8 mouse cellular contexts compared by ENCODE assay signal in genomic region chr17:23673424-23674073, GRCm38 (mm10). TPM values are rescaled to one million over a fixed set of nuclear protein-coding genes. Genes with fewer than 3 reads are reported as not detected.
DNase-seq lines count a peak whose midpoint lies in the region; ATAC-seq and TF ChIP-seq lines count a peak whose summit lies in the region.

TSS of gene Hcfc1r1 (plus strand) at chr17:23673596.
TSS of gene Thoc6 (minus strand) at chr17:23673882.

- H3K36me3 ChIP-seq in forebrain, embryonic 10.5 days (replicated peaks), result peaks cover 23% of the 10 kb centered on the region
- H3K36me3 ChIP-seq in heart, embryonic 15.5 days, result peaks cover 18% of the 10 kb centered on the region; the same call in 1 of the 2 replicates
- H3K36me3 ChIP-seq in liver, embryonic 14.5 days (replicated peaks; ENCODE audit: control insufficient read depth, insufficient read depth, low read depth), result no peaks in the 10 kb centered on the region
- H3K36me3 ChIP-seq in neural tube, embryonic 11.5 days (ENCODE audit: control insufficient read depth, insufficient read depth, low read length), result peaks cover 9% of the 10 kb centered on the region
- H3K36me3 ChIP-seq in stomach, postnatal 0 days (ENCODE audit: control insufficient read depth, insufficient read depth, low read length), result peaks cover 6% of the 10 kb centered on the region; the same call in 1 of the 2 replicates

- no peak for TF ChIP-seq CTCF in liver, embryonic 14.5 days (IDR thresholded peaks at IDR 0.05; ENCODE audit: low read depth)
- 0 out of 2 replicates have a peak, but pooled peaks have one; percentile 15 for TF ChIP-seq CTCF in stomach, postnatal 0 days (IDR thresholded peaks at IDR 0.05; ENCODE audit: low read depth)

- peak within 1 kb of the TSS; percentile 71 for H3K9ac ChIP-seq in heart, embryonic 15.5 days
- peak within 1 kb of the TSS; percentile 36 for H3K9ac ChIP-seq in liver, embryonic 14.5 days (replicated peaks)
- H3K9ac ChIP-seq in neural tube, embryonic 11.5 days (ENCODE audit: low read length), result peak within 1 kb of the TSS; percentile 60
- H3K9ac ChIP-seq in stomach, postnatal 0 days (ENCODE audit: low read length), result peak within 1 kb of the TSS; percentile 80

- peak; percentile 86 for ATAC-seq in heart, embryonic 15.5 days (replicated peaks; ENCODE audit: insufficient number of reproducible peaks, insufficient read depth, low FRiP score, low read depth)
- peak; percentile 95 for ATAC-seq in liver, embryonic 14.5 days (ENCODE audit: insufficient read depth)
- peak; percentile 91 for ATAC-seq in neural tube, embryonic 11.5 days (ENCODE audit: insufficient read depth, low FRiP score, low TSS enrichment)
- ATAC-seq in stomach, postnatal 0 days (ENCODE audit: low FRiP score, low TSS enrichment), result peak; percentile 94

- H3K4me2 ChIP-seq in heart, embryonic 15.5 days, result peak within 1 kb of the TSS; percentile 82
- peak within 1 kb of the TSS; percentile 61 for H3K4me2 ChIP-seq in liver, embryonic 14.5 days (ENCODE audit: low read depth)
- peak within 1 kb of the TSS; percentile 76 for H3K4me2 ChIP-seq in neural tube, embryonic 11.5 days (ENCODE audit: low read depth)
- peak within 1 kb of the TSS; percentile 93 for H3K4me2 ChIP-seq in stomach, postnatal 0 days (replicated peaks; ENCODE audit: low read depth)

- WGBS in forebrain, embryonic 10.5 days, result under 1% methylated on average over 45 of the region's 45 CpGs
- WGBS in heart, embryonic 15.5 days, result under 1% methylated on average over 45 of the region's 45 CpGs
- under 1% methylated on average over 45 of the region's 45 CpGs for WGBS in liver, embryonic 14.5 days (ENCODE audit: insufficient replicate concordance)
- WGBS in neural tube, embryonic 11.5 days, result under 1% methylated on average over 45 of the region's 45 CpGs
- WGBS in stomach, postnatal 0 days, result under 1% methylated on average over 45 of the region's 45 CpGs

- no peak for TF ChIP-seq EP300 in liver, embryonic 14.5 days (IDR thresholded peaks at IDR 0.05; ENCODE audit: low read depth)
- TF ChIP-seq EP300 in stomach, postnatal 0 days (optimal IDR thresholded peaks at IDR 0.05), result no peak

- peak within 1 kb of the TSS; percentile 93 for H3K27ac ChIP-seq in forebrain, embryonic 10.5 days
- H3K27ac ChIP-seq in heart, embryonic 15.5 days, result peak within 1 kb of the TSS; percentile 97
- H3K27ac ChIP-seq in liver, embryonic 14.5 days, result no peak within 1 kb of the TSS
- H3K27ac ChIP-seq in neural tube, embryonic 11.5 days (ENCODE audit: low read depth, low read length), result no peak within 1 kb of the TSS
- peak within 1 kb of the TSS; percentile 91 for H3K27ac ChIP-seq in stomach, postnatal 0 days (replicated peaks)

- H3K27me3 ChIP-seq in forebrain, embryonic 10.5 days (ENCODE audit: poor library complexity, severe bottlenecking), result peaks cover 44% of the 10 kb centered on the region
- H3K27me3 ChIP-seq in heart, embryonic 15.5 days, result peaks cover 6% of the 10 kb centered on the region
- H3K27me3 ChIP-seq in liver, embryonic 14.5 days (ENCODE audit: control insufficient read depth, insufficient read depth, low read length), result peaks cover 22% of the 10 kb centered on the region
- H3K27me3 ChIP-seq in neural tube, embryonic 11.5 days (ENCODE audit: control insufficient read depth, insufficient read depth, low read length), result peaks cover 24% of the 10 kb centered on the region
- H3K27me3 ChIP-seq in stomach, postnatal 0 days (ENCODE audit: control insufficient read depth, insufficient read depth, low read length), result no peaks in the 10 kb centered on the region

- no peaks in the 10 kb centered on the region for H3K9me3 ChIP-seq in forebrain, embryonic 10.5 days
- no peaks in the 10 kb centered on the region for H3K9me3 ChIP-seq in heart, embryonic 15.5 days (replicated peaks)
- no peaks in the 10 kb centered on the region for H3K9me3 ChIP-seq in liver, embryonic 14.5 days (ENCODE audit: control insufficient read depth, low read length)
- H3K9me3 ChIP-seq in neural tube, embryonic 11.5 days (ENCODE audit: control insufficient read depth, low read length), result no peaks in the 10 kb centered on the region
- no peaks in the 10 kb centered on the region for H3K9me3 ChIP-seq in stomach, postnatal 0 days (ENCODE audit: control insufficient read depth, low read length)

- H3K4me3 ChIP-seq in forebrain, embryonic 10.5 days, result peak within 1 kb of the TSS; percentile 68
- peak within 1 kb of the TSS; percentile 62 for H3K4me3 ChIP-seq in heart, embryonic 15.5 days
- H3K4me3 ChIP-seq in liver, embryonic 14.5 days (ENCODE audit: insufficient read depth in 1 of 2, low read depth in 2 of 2, low read length in 2 of 2), result peak within 1 kb of the TSS; percentile 64 to 82
- peak within 1 kb of the TSS; percentile 60 for H3K4me3 ChIP-seq in neural tube, embryonic 11.5 days (ENCODE audit: low read depth, low read length)
- peak within 1 kb of the TSS; percentile 71 for H3K4me3 ChIP-seq in stomach, postnatal 0 days (ENCODE audit: low read depth, low read length)

- H3K4me1 ChIP-seq in forebrain, embryonic 10.5 days, result peaks cover 53% of the 10 kb centered on the region
- H3K4me1 ChIP-seq in heart, embryonic 15.5 days (replicated peaks), result peaks cover 40% of the 10 kb centered on the region
- H3K4me1 ChIP-seq in liver, embryonic 14.5 days (replicated peaks; ENCODE audit: control insufficient read depth in 2 of 2, insufficient read depth in 2 of 2, low read length in 1 of 2), result peaks cover 5 to 16% of the 10 kb centered on the region in 2 experiments
- H3K4me1 ChIP-seq in neural tube, embryonic 11.5 days (ENCODE audit: control insufficient read depth, insufficient read depth, low read length), result peaks cover 15% of the 10 kb centered on the region
- peaks cover 11% of the 10 kb centered on the region for H3K4me1 ChIP-seq in stomach, postnatal 0 days (replicated peaks; ENCODE audit: control insufficient read depth, insufficient read depth)

- peak; percentile 79 to 89 for DNase-seq in CD8-positive naive resting alpha-beta T cell, adult 2 months (ENCODE audit: low read depth in 2 of 2, low spot score in 2 of 2)
- DNase-seq in c-Kit-positive CD71-negative TER-119-negative erythroid progenitor cells, embryonic 14.5 days (ENCODE audit: low read depth), result peak; percentile 85
- peak; percentile 94 for DNase-seq in forebrain, embryonic 10.5 days (ENCODE audit: extremely low spot score, low spot score)
- DNase-seq in kidney, postnatal 25 days, result peak; percentile 94 to 97
- DNase-seq in liver, embryonic 14.5 days (ENCODE audit: low read depth in 3 of 3, low spot score in 3 of 3), result peak; percentile 85 to 91 (median 88)
- peak; percentile 94 for DNase-seq in neural tube, embryonic 11.5 days (ENCODE audit: low spot score)
- peak; percentile 92 for DNase-seq in stomach, postnatal 0 days (ENCODE audit: low spot score)

RNA-seq across cellular contexts. Expression of gene Hcfc1r1, which starts in this region (rescaled TPM):
- polyA plus RNA-seq in forebrain, embryonic 10.5 days (2016; fragmentation: Nextera tagmentation; extraction: Ambion mirVana), result 28.0 and 29.0 TPM in 2 replicates
- 226 and 282 TPM in 2 replicates for polyA plus RNA-seq in heart, embryonic 15.5 days (2015; fragmentation: Nextera tagmentation; extraction: Ambion mirVana)
- 11.3 and 15.3 TPM in 2 replicates for polyA plus RNA-seq in liver, embryonic 14.5 days (2012; rRNA removed)
- 21.0 and 24.5 TPM in 2 replicates for polyA plus RNA-seq in liver, embryonic 14.5 days (2014; fragmentation: Nextera tagmentation; extraction: Ambion mirVana)
- polyA plus RNA-seq in neural tube, embryonic 11.5 days (2014; fragmentation: Nextera tagmentation; extraction: Ambion mirVana), result 52.5 and 60.1 TPM in 2 replicates
- polyA plus RNA-seq in stomach, postnatal 0 days (2015; fragmentation: Nextera tagmentation; extraction: Ambion mirVana), result 183 and 186 TPM in 2 replicates

RNA-seq across cellular contexts. Expression of gene Thoc6, which starts in this region (rescaled TPM):
- 77.8 and 78.8 TPM in 2 replicates for polyA plus RNA-seq in forebrain, embryonic 10.5 days (2016; fragmentation: Nextera tagmentation; extraction: Ambion mirVana)
- 29.4 and 36.8 TPM in 2 replicates for polyA plus RNA-seq in heart, embryonic 15.5 days (2015; fragmentation: Nextera tagmentation; extraction: Ambion mirVana)
- 14.8 and 17.2 TPM in 2 replicates for polyA plus RNA-seq in liver, embryonic 14.5 days (2012; rRNA removed)
- 21.4 and 21.5 TPM in 2 replicates for polyA plus RNA-seq in liver, embryonic 14.5 days (2014; fragmentation: Nextera tagmentation; extraction: Ambion mirVana)
- polyA plus RNA-seq in neural tube, embryonic 11.5 days (2014; fragmentation: Nextera tagmentation; extraction: Ambion mirVana), result 57.8 and 62.4 TPM in 2 replicates
- polyA plus RNA-seq in stomach, postnatal 0 days (2015; fragmentation: Nextera tagmentation; extraction: Ambion mirVana), result 17.7 and 18.1 TPM in 2 replicates

Comparison
In these comparisons a context has a peak if more than half of its experiments do, and no peak if none do; other contexts are left out.
1. H3K27ac ChIP-seq: peak in forebrain, embryonic 10.5 days (single experiment), heart, embryonic 15.5 days (single experiment) and stomach, postnatal 0 days (single experiment); none in liver, embryonic 14.5 days (single experiment) and neural tube, embryonic 11.5 days (single experiment).
2. Peak in every context shown above with its lines, with median percentiles within 50 percentile points of each other: DNase-seq, H3K4me3 ChIP-seq, ATAC-seq, H3K4me2 ChIP-seq and H3K9ac ChIP-seq.